Mouse (Mus musculus) lung, embryonic 15.5 days (tissue): ENCODE results near the gene Pecam1. TPM values are rescaled to one million over a fixed set of nuclear protein-coding genes. Genes with fewer than 3 reads are reported as not detected.
A peak's percentile ranks its signal among the peaks of the same experiment; 100 is the strongest.

Source experiments
- ATAC-seq: fragments of 200-750 bp; cut with Nextera tagmentation; 2 replicates; pipeline ENCODE4 v1.8.0; 2017; ENCODE audit warnings: moderate number of reproducible peaks, borderline replicate concordance; ENCODE audit not compliant: low FRiP score, low TSS enrichment; ENCODE audit errors: extremely low read depth
- H3K27ac ChIP-seq: fragments of 300-500 bp; sonication (generic); 2 replicates; pipeline ENCODE4 v1.5.1; 2015; ENCODE audit warnings: moderate library complexity, mild to moderate bottlenecking, inconsistent platforms
- H3K27me3 ChIP-seq: fragments of 300-500 bp; sonication (generic); 2 replicates; pipeline ENCODE4 v1.6.1; 2015; ENCODE audit warnings: inconsistent platforms
- H3K36me3 ChIP-seq: fragments of 300-500 bp; sonication (generic); 2 replicates; pipeline ENCODE4 v1.6.1; 2015; ENCODE audit warnings: inconsistent platforms
- H3K4me1 ChIP-seq: fragments of 300-500 bp; sonication (generic); 2 replicates; pipeline ENCODE4 v1.6.1; 2015; ENCODE audit warnings: inconsistent platforms
- H3K4me2 ChIP-seq: fragments of 300-500 bp; sonication (generic); 2 replicates; pipeline ENCODE4 v1.6.1; 2015; ENCODE audit warnings: inconsistent platforms, mild to moderate bottlenecking, moderate library complexity
- H3K4me3 ChIP-seq: fragments of 300-500 bp; sonication (generic); 2 replicates; pipeline ENCODE4 v1.5.1; 2015; ENCODE audit warnings: mild to moderate bottlenecking, inconsistent platforms
- H3K9ac ChIP-seq: fragments of 300-500 bp; sonication (generic); 2 replicates; pipeline ENCODE4 v1.6.1; 2015; ENCODE audit warnings: inconsistent platforms
- H3K9me3 ChIP-seq: fragments of 300-500 bp; sonication (generic); 2 replicates; pipeline ENCODE4 v1.6.1; 2016; ENCODE audit warnings: inconsistent platforms
- WGBS: fragments of 180-500 bp; shearing (Covaris S2); methylation state at CpG from one replicate; pipeline ENCODE4 v1.1.7; 2015; 5-methylcytosine and 5-hydroxymethylcytosine counted together
- polyA plus RNA-seq: library from polyadenylated mRNA; unstranded; fragments of >200 nt; fragmentation: Nextera tagmentation; extraction: Ambion mirVana; gene quantifications from 2 replicates; pipeline ENCODE4 v1.2.1, GENCODE M21; 2015

The Pecam1 gene
- polyA plus RNA-seq, 1 experiment from 2014 or later = 117 TPM

GRCm38 (mm10) chr11:106679874-106680273 is 70.6 kb downstream of the Pecam1 start:
- H3K27ac ChIP-seq = no peak overlapping the region
- no peak overlapping the region for H3K4me2 ChIP-seq
- WGBS = 45% methylated on average over 6 of the region's 6 CpGs
- peaks cover 24% of the 10 kb centered on the region for H3K4me1 ChIP-seq
- no peak overlapping the region for H3K4me3 ChIP-seq
- ATAC-seq = no peak
- H3K27me3 ChIP-seq = no peaks in the 10 kb centered on the region
- H3K36me3 ChIP-seq = no peaks in the 10 kb centered on the region
- H3K9ac ChIP-seq = no peak overlapping the region
- H3K9me3 ChIP-seq = no peaks in the 10 kb centered on the region

- Histone ChIP-seq H3K4me2 (no peak overlapping the region), H3K36me3 (no peaks in the 10 kb centered on the region), H3K4me3 (no peak overlapping the region), H3K9me3 (no peaks in the 10 kb centered on the region), H3K9ac (no peak overlapping the region), H3K27ac (no peak overlapping the region; the same call in 1 of the 2 replicates), H3K27me3 (no peaks in the 10 kb centered on the region), H3K4me1 (peaks cover 40% of the 10 kb centered on the region)
- 57% methylated on average over 10 of the region's 10 CpGs for WGBS
- peak; percentile 43; the same call in 1 of the 2 replicates for ATAC-seq
These were observed 72.4 kb downstream of the Pecam1 start for GRCm38 (mm10) chr11:106677910-106678591.

- Histone ChIP-seq H3K9me3 (no peaks in the 10 kb centered on the region), H3K4me2 (no peak overlapping the region), H3K36me3 (no peaks in the 10 kb centered on the region), H3K4me1 (peaks cover 40% of the 10 kb centered on the region), H3K27ac (peak overlapping the region; percentile 36; the same call in 1 of the 2 replicates), H3K4me3 (no peak overlapping the region), H3K27me3 (no peaks in the 10 kb centered on the region), H3K9ac (no peak overlapping the region)
- ATAC-seq = no peak
- 81% methylated on average over 4 of the region's 4 CpGs for WGBS
These were observed 73.1 kb downstream of the Pecam1 start for GRCm38 (mm10) chr11:106677331-106677730.

GRCm38 (mm10) chr11:106675875-106676274 is 74.6 kb downstream of the Pecam1 start:
- H3K36me3 ChIP-seq = no peaks in the 10 kb centered on the region
- H3K9ac ChIP-seq = no peak overlapping the region; the same call in 1 of the 2 replicates
- no peak overlapping the region for H3K4me3 ChIP-seq
- 65% methylated on average over 5 of the region's 5 CpGs for WGBS
- no peaks in the 10 kb centered on the region for H3K9me3 ChIP-seq
- H3K27me3 ChIP-seq = no peaks in the 10 kb centered on the region
- H3K4me2 ChIP-seq = no peak overlapping the region
- peak overlapping the region; percentile 86 for H3K27ac ChIP-seq
- H3K4me1 ChIP-seq = peaks cover 40% of the 10 kb centered on the region
- no peak for ATAC-seq

- H3K27ac ChIP-seq = peak overlapping the region; percentile 86
- no peak overlapping the region; the same call in 1 of the 2 replicates for H3K9ac ChIP-seq
- no peaks in the 10 kb centered on the region for H3K9me3 ChIP-seq
- no peak overlapping the region for H3K4me3 ChIP-seq
- H3K4me1 ChIP-seq = peaks cover 40% of the 10 kb centered on the region
- H3K36me3 ChIP-seq = no peaks in the 10 kb centered on the region
- no peak for ATAC-seq
- H3K4me2 ChIP-seq = peak overlapping the region; percentile 39; the same call in 1 of the 2 replicates
- H3K27me3 ChIP-seq = no peaks in the 10 kb centered on the region
- WGBS = 50% methylated on average over 10 of the region's 10 CpGs
These were observed 75.2 kb downstream of the Pecam1 start for GRCm38 (mm10) chr11:106675201-106675726.

- peak overlapping the region; percentile 86 for H3K27ac ChIP-seq
- 3% methylated on average over 9 of the region's 9 CpGs for WGBS
- H3K27me3 ChIP-seq = no peaks in the 10 kb centered on the region
- H3K9ac ChIP-seq = no peak overlapping the region
- H3K9me3 ChIP-seq = no peaks in the 10 kb centered on the region
- no peaks in the 10 kb centered on the region for H3K36me3 ChIP-seq
- peak overlapping the region; percentile 39 for H3K4me2 ChIP-seq
- H3K4me1 ChIP-seq = peaks cover 42% of the 10 kb centered on the region
- peak overlapping the region; percentile 4; the same call in 1 of the 2 replicates for H3K4me3 ChIP-seq
- peak; percentile 89 for ATAC-seq
These were observed 75.7 kb downstream of the Pecam1 start for GRCm38 (mm10) chr11:106674612-106675153.

GRCm38 (mm10) chr11:106673727-106674611 is 76.5 kb downstream of the Pecam1 start:
- no peak overlapping the region for H3K4me3 ChIP-seq
- H3K27me3 ChIP-seq = no peaks in the 10 kb centered on the region
- H3K9ac ChIP-seq = no peak overlapping the region
- H3K4me1 ChIP-seq = peaks cover 49% of the 10 kb centered on the region
- WGBS = 53% methylated on average over 8 of the region's 8 CpGs
- no peak for ATAC-seq
- H3K9me3 ChIP-seq = no peaks in the 10 kb centered on the region
- no peaks in the 10 kb centered on the region for H3K36me3 ChIP-seq
- H3K4me2 ChIP-seq = peak overlapping the region; percentile 39
- peak overlapping the region; percentile 86 for H3K27ac ChIP-seq

- WGBS = 73% methylated on average over 5 of the region's 5 CpGs
- ATAC-seq = no peak
- no peaks in the 10 kb centered on the region for H3K9me3 ChIP-seq
These were observed 77.4 kb downstream of the Pecam1 start for GRCm38 (mm10) chr11:106672919-106673505.

GRCm38 (mm10) chr11:106671801-106672200 is 78.6 kb downstream of the Pecam1 start:
- H3K9ac ChIP-seq = no peak overlapping the region
- H3K4me1 ChIP-seq = peaks cover 48% of the 10 kb centered on the region
- ATAC-seq = no peak
- H3K36me3 ChIP-seq = no peaks in the 10 kb centered on the region
- H3K9me3 ChIP-seq = no peaks in the 10 kb centered on the region
- H3K27me3 ChIP-seq = no peaks in the 10 kb centered on the region
- no peak overlapping the region for H3K4me2 ChIP-seq
- no peak overlapping the region for H3K4me3 ChIP-seq
- 89% methylated on average over 8 of the region's 8 CpGs for WGBS
- H3K27ac ChIP-seq = peak overlapping the region; percentile 2; the same call in 1 of the 2 replicates

More at GRCm38 (mm10) chr11:106672919-106673505, 77.4 kb downstream of the Pecam1 start:
- H3K4me2 ChIP-seq = no peak overlapping the region
- no peaks in the 10 kb centered on the region for H3K36me3 ChIP-seq
- H3K27ac ChIP-seq = no peak overlapping the region
- H3K4me3 ChIP-seq = no peak overlapping the region
- no peak overlapping the region for H3K9ac ChIP-seq
- peaks cover 51% of the 10 kb centered on the region for H3K4me1 ChIP-seq
- no peaks in the 10 kb centered on the region for H3K27me3 ChIP-seq

GRCm38 (mm10) chr11:106670951-106671478 is 79.4 kb downstream of the Pecam1 start:
- Histone ChIP-seq H3K27me3 (no peaks in the 10 kb centered on the region), H3K36me3 (no peaks in the 10 kb centered on the region), H3K4me1 (peaks cover 45% of the 10 kb centered on the region), H3K27ac (peak overlapping the region; percentile 2; the same call in 1 of the 2 replicates), H3K9me3 (no peaks in the 10 kb centered on the region), H3K9ac (no peak overlapping the region), H3K4me3 (no peak overlapping the region), H3K4me2 (no peak overlapping the region)
- 61% methylated on average over 4 of the region's 4 CpGs for WGBS
- ATAC-seq = no peak

- peaks cover 45% of the 10 kb centered on the region for H3K4me1 ChIP-seq
- H3K9ac ChIP-seq = no peak overlapping the region
- no peak overlapping the region for H3K4me3 ChIP-seq
- no peak overlapping the region for H3K27ac ChIP-seq
- H3K9me3 ChIP-seq = no peaks in the 10 kb centered on the region
- H3K36me3 ChIP-seq = no peaks in the 10 kb centered on the region
- ATAC-seq = no peak
- WGBS = 61% methylated on average over 3 of the region's 3 CpGs
- H3K4me2 ChIP-seq = no peak overlapping the region
- H3K27me3 ChIP-seq = no peaks in the 10 kb centered on the region
These were observed 80.2 kb downstream of the Pecam1 start for GRCm38 (mm10) chr11:106670266-106670665.
